Mouse (Mus musculus): ENCODE data around the gene AA986860. TPM values are rescaled to one million over a fixed set of nuclear protein-coding genes. Genes with fewer than 3 reads are reported as not detected.
A peak's percentile ranks its signal among the peaks of the same experiment; 100 is the strongest.

The AA986860 gene
- polyA plus RNA-seq, 1 experiment from 2014 or later, result 8.0 TPM

DNA sequence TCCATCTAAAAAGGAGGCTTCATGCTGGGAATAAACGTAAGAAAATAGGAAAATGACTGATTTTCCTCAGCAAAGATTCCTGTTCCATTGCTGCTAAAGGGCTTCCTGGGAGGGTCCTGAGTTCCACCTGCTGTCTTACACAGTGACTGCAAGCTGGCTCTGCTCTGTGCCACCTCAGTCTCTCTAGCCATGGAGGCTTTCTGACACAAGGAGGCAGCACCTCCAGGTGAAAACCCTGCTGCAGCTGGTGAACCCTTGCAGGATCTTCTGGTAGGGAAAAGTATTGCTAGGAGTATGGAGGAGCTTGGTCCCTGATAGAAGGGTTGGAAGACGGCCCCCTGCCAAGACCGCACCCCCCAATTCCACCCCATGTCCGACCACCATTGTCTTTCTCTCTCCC, 55.2 kb downstream of the AA986860 start:
- no peak overlapping the region for H3K4me2 ChIP-seq
- H3K9ac ChIP-seq, result no peak overlapping the region
- H3K4me3 ChIP-seq, result no peak overlapping the region
- H3K4me1 ChIP-seq, result peaks cover 5% of the 10 kb centered on the region; the same call in 1 of the 2 replicates
- H3K9me3 ChIP-seq (replicated peaks), result no peaks in the 10 kb centered on the region
- WGBS (ENCODE audit: insufficient replicate concordance), result 32% methylated on average over 4 of the region's 4 CpGs
- peaks cover 13% of the 10 kb centered on the region for H3K27me3 ChIP-seq (replicated peaks)
- ATAC-seq, result no peak
- no peak overlapping the region for H3K27ac ChIP-seq
- no peaks in the 10 kb centered on the region for H3K36me3 ChIP-seq

DNA sequence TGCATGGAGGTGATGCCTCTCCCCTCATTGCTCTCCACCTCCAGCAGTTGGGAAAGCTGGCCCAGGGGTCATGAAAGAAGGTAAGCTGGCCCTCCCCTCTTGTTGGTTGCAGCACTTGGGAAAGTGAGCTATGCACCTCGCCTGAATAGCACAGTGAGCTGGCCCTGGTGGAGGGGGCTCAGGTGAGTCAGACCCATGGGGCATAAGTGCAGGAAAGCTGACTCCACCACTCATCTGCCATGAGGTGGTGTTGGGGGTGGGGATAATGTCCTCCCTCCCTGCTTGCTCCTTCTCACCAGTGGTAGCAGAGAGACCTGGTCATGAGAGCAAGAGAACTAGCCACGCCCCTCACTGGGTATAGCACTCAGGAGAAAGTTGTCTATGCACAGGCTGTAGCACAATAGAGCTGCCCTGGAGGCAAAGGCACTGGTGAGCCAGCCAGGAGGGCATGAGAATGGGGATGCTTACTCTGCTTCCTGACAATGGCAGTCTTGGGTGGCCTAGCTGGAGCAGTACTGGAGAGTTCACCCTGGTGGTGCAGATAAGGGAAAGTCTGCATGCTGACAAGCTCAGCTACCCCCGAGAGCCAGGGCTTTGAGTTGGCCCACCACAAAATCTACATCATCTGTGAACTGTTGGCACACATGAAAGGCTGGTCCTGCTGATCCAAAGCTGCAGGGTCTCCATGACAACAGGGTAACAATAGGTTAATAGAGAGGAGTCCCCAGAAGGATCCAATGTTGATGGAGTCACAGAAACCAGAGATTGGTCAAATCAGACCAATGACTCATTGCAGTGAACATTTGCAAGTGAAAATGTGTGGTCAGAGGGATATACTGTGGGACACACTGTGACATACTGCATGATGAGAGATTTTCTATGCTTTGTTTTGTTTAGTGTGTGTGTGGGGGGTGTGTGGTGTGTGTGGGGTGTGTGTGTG, 58.0 kb downstream of the AA986860 start:
- no peaks in the 10 kb centered on the region for H3K36me3 ChIP-seq
- no peak overlapping the region for H3K9ac ChIP-seq
- no peak overlapping the region for H3K4me2 ChIP-seq
- 35% methylated on average over 3 of the region's 3 CpGs for WGBS (ENCODE audit: insufficient replicate concordance)
- peak; percentile 62 for ATAC-seq
- H3K27ac ChIP-seq, result no peak overlapping the region
- peaks cover 13% of the 10 kb centered on the region for H3K27me3 ChIP-seq (replicated peaks)
- no peaks in the 10 kb centered on the region for H3K9me3 ChIP-seq (replicated peaks)
- H3K4me1 ChIP-seq, result no peaks in the 10 kb centered on the region
- no peak overlapping the region for H3K4me3 ChIP-seq

Other genes with a start within 250 kb of the AA986860 start
- gene Zp3r, start 102.4 kb upstream of the AA986860 start, polyA plus RNA-seq (2016; fragmentation: Nextera tagmentation; extraction: Ambion mirVana), result not detected in 2 replicates
- 0.35 and 0.38 TPM in 2 replicates for gene C4bp, start 70.3 kb upstream of the AA986860 start, polyA plus RNA-seq (2016; fragmentation: Nextera tagmentation; extraction: Ambion mirVana)
- gene Gm29427, start 16.2 kb upstream of the AA986860 start, polyA plus RNA-seq (2016; fragmentation: Nextera tagmentation; extraction: Ambion mirVana), result not detected in 2 replicates
- 49.3 and 49.7 TPM in 2 replicates for gene Yod1, start 14.6 kb upstream of the AA986860 start, polyA plus RNA-seq (2016; fragmentation: Nextera tagmentation; extraction: Ambion mirVana)
- gene Pfkfb2, start 2.7 kb upstream of the AA986860 start, polyA plus RNA-seq (2016; fragmentation: Nextera tagmentation; extraction: Ambion mirVana), result 7.1 and 9.0 TPM in 2 replicates
- not detected in 2 replicates for gene Fcamr, start 68.9 kb downstream of the AA986860 start, polyA plus RNA-seq (2016; fragmentation: Nextera tagmentation; extraction: Ambion mirVana)
- gene Pigr, start 94.7 kb downstream of the AA986860 start, polyA plus RNA-seq (2016; fragmentation: Nextera tagmentation; extraction: Ambion mirVana), result 0.11 and 0.13 TPM in 2 replicates
- gene Fcmr, start 133.7 kb downstream of the AA986860 start, polyA plus RNA-seq (2016; fragmentation: Nextera tagmentation; extraction: Ambion mirVana), result not detected in 2 replicates
- gene Il24, start 155.5 kb downstream of the AA986860 start, polyA plus RNA-seq (2016; fragmentation: Nextera tagmentation; extraction: Ambion mirVana), result not detected in 2 replicates
- not detected in 2 replicates for gene Il20, start 179.5 kb downstream of the AA986860 start, polyA plus RNA-seq (2016; fragmentation: Nextera tagmentation; extraction: Ambion mirVana)
- gene Il19, start 208.1 kb downstream of the AA986860 start, polyA plus RNA-seq (2016; fragmentation: Nextera tagmentation; extraction: Ambion mirVana), result not detected in 2 replicates